Mouse (Mus musculus): ENCODE measurements around the gene Fam205a1.

DNA sequence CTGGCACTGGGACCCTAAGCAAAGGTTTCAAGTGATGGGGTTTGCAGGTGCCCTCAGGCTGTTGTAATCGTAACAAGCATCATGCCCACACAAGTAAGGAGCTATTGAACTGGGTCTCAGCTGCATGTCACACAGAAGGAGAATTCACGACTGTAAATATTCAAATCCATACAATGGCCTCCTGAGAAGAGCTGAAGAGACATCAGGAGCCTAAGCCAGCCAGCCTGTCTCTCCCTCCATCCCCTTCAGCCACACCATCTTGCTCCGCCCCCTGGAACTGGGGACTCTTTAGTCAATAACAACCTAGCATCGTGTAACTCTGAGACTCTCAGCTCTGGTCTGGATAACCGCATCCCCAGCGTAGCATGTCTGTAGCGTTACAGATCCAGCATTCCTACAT, 37.5 kb upstream of the Fam205a1 start:
- no peak for TF ChIP-seq POLR2A (IDR thresholded peaks at IDR 0.05; ENCODE audit: low read depth, low read length)
- TF ChIP-seq CTCF (conservative IDR thresholded peaks at IDR 0.05; ENCODE audit: insufficient read depth, insufficient read length, low read depth, low read length), result no peak

All from kidney, adult 2 months (tissue).